Mouse (Mus musculus) hindbrain, embryonic 16.5 days (tissue): Measurements from ENCODE around the gene Gm8237. TPM values are rescaled to one million over a fixed set of nuclear protein-coding genes. Genes with fewer than 3 reads are reported as not detected.
"Not testable (repeated sequence)": the region's sequence is repeated elsewhere in the genome, so short reads cannot be mapped to it uniquely, and the experiment has no call there.

Experiments
- ATAC-seq: fragments of 200-750 bp; cut with Nextera tagmentation; 2 replicates; pipeline ENCODE4 v1.8.0; 2017; ENCODE audit warnings: moderate TSS enrichment, moderate library complexity
- H3K27ac ChIP-seq: fragments of 300-500 bp; sonication (generic); 2 replicates; pipeline ENCODE4 v1.5.1; 2014; ENCODE audit warnings: low read depth, mild to moderate bottlenecking, control low read depth, low read length, moderate library complexity
- H3K27me3 ChIP-seq: fragments of 300-500 bp; sonication (generic); replicated peaks from 2 replicates; pipeline ENCODE4 v1.6.1; 2014; ENCODE audit warnings: low read length; ENCODE audit not compliant: control insufficient read depth, insufficient read depth
- H3K36me3 ChIP-seq: fragments of 300-500 bp; sonication (generic); 2 replicates; pipeline ENCODE4 v1.6.1; 2014; ENCODE audit warnings: mild to moderate bottlenecking, low read length, moderate library complexity, mixed read lengths; ENCODE audit not compliant: control insufficient read depth, insufficient read depth
- H3K4me1 ChIP-seq: fragments of 300-500 bp; sonication (generic); 2 replicates; pipeline ENCODE4 v1.6.1; 2014; ENCODE audit warnings: low read depth, low read length; ENCODE audit not compliant: control insufficient read depth, insufficient read depth
- H3K4me2 ChIP-seq: fragments of 300-500 bp; sonication (generic); 2 replicates; pipeline ENCODE4 v1.6.1; 2014; ENCODE audit warnings: mild to moderate bottlenecking, low read length, control low read depth, moderate library complexity
- H3K4me3 ChIP-seq: fragments of 300-500 bp; sonication (generic); 2 replicates; pipeline ENCODE4 v1.5.1; 2014; ENCODE audit warnings: mild to moderate bottlenecking, low read length, control low read depth, moderate library complexity
- H3K9ac ChIP-seq: fragments of 300-500 bp; sonication (generic); 2 replicates; pipeline ENCODE4 v1.6.1; 2014; ENCODE audit warnings: low read depth, mild to moderate bottlenecking, control low read depth, low read length, moderate library complexity
- H3K9me3 ChIP-seq: fragments of 300-500 bp; sonication (generic); 2 replicates; pipeline ENCODE4 v1.6.1; 2014; ENCODE audit warnings: mild to moderate bottlenecking, low read length, moderate library complexity; ENCODE audit not compliant: control insufficient read depth
- WGBS: fragments of 180-500 bp; shearing (Covaris S2); extraction: QIAGEN DNeasy Blood & Tissue Kit; methylation state at CpG from one replicate; pipeline ENCODE4 v1.1.7; 2014; 5-methylcytosine and 5-hydroxymethylcytosine counted together
- polyA plus RNA-seq: library from polyadenylated mRNA; unstranded; fragments of >200 nt; fragmentation: Nextera tagmentation; extraction: Ambion mirVana; gene quantifications from 2 replicates; pipeline ENCODE4 v1.2.1, GENCODE M21; 2015

Gm8237 gene
- polyA plus RNA-seq = 1.7 and 2.3 TPM in 2 replicates

GRCm38 (mm10) chr14:5880241-5880640 is at the start of gene Gm8237:
Gene Gm8237, minus strand, starts transcription at chr14:5880382.
- not testable (repeated sequence) for H3K27me3 ChIP-seq, H3K36me3 ChIP-seq, H3K4me1 ChIP-seq, H3K9me3 ChIP-seq
- ATAC-seq = peak; percentile 82
- peak within 1 kb of the TSS; percentile 29; the same call in 1 of the 2 replicates for H3K27ac ChIP-seq
- 4% methylated on average over 8 of the region's 22 CpGs for WGBS
- peak within 1 kb of the TSS; percentile 48 for H3K4me3 ChIP-seq
- H3K9ac ChIP-seq = peak within 1 kb of the TSS; percentile 70
- peak within 1 kb of the TSS; percentile 68 for H3K4me2 ChIP-seq

GRCm38 (mm10) chr14:5923276-5923675 is 43.1 kb upstream of the Gm8237 start:
- not testable (repeated sequence) for H3K9me3 ChIP-seq, H3K4me1 ChIP-seq, H3K4me3 ChIP-seq, H3K36me3 ChIP-seq, H3K27ac ChIP-seq, H3K9ac ChIP-seq, ATAC-seq, H3K27me3 ChIP-seq, H3K4me2 ChIP-seq
- 81% methylated on average over 7 of the region's 7 CpGs for WGBS

- WGBS = 69% methylated on average over 4 of the region's 4 CpGs
- H3K9ac ChIP-seq, H3K4me1 ChIP-seq, H3K4me3 ChIP-seq, H3K27ac ChIP-seq, H3K27me3 ChIP-seq, H3K36me3 ChIP-seq, H3K9me3 ChIP-seq, ATAC-seq, H3K4me2 ChIP-seq: not testable (repeated sequence)
Measured at GRCm38 (mm10) chr14:5918330-5918942, 38.3 kb upstream of the Gm8237 start.

GRCm38 (mm10) chr14:5913701-5914100 is 33.5 kb upstream of the Gm8237 start:
- not testable (repeated sequence) for H3K27me3 ChIP-seq, H3K4me3 ChIP-seq, H3K9ac ChIP-seq, H3K36me3 ChIP-seq, ATAC-seq, H3K4me1 ChIP-seq, H3K4me2 ChIP-seq, H3K27ac ChIP-seq, H3K9me3 ChIP-seq
- WGBS = 83% methylated on average over 2 of the region's 2 CpGs

- not testable (repeated sequence) for ATAC-seq, H3K27me3 ChIP-seq, H3K9me3 ChIP-seq, H3K27ac ChIP-seq, H3K36me3 ChIP-seq, H3K4me1 ChIP-seq
- WGBS = under 1% methylated on average over 17 of the region's 28 CpGs
- Histone ChIP-seq H3K4me3 (peak overlapping the region; percentile 48), H3K4me2 (peak overlapping the region; percentile 68), H3K9ac (peak overlapping the region; percentile 70)
Measured at GRCm38 (mm10) chr14:5879791-5880190, 391 bp downstream of the Gm8237 start.

GRCm38 (mm10) chr14:5879136-5879535 is 1.0 kb downstream of the Gm8237 start:
- not testable (repeated sequence) for H3K27me3 ChIP-seq, H3K4me3 ChIP-seq, H3K36me3 ChIP-seq, H3K9me3 ChIP-seq, H3K9ac ChIP-seq, ATAC-seq, H3K4me1 ChIP-seq, H3K27ac ChIP-seq
- WGBS = 12% methylated on average over 4 of the region's 11 CpGs
- peak overlapping the region; percentile 28; the same call in 1 of the 2 replicates for H3K4me2 ChIP-seq

- not testable (repeated sequence) for H3K4me1 ChIP-seq, H3K9ac ChIP-seq, H3K27ac ChIP-seq, H3K4me2 ChIP-seq, ATAC-seq, H3K4me3 ChIP-seq, H3K27me3 ChIP-seq, H3K36me3 ChIP-seq, H3K9me3 ChIP-seq
- 87% methylated on average over 3 of the region's 3 CpGs for WGBS
Measured at GRCm38 (mm10) chr14:5855911-5856310, 24.3 kb downstream of the Gm8237 start.

GRCm38 (mm10) chr14:5830229-5830628 is 50.0 kb downstream of the Gm8237 start, which contains the start of gene Gm3424:
Gene Gm3424, minus strand, starts transcription at chr14:5830329.
- not testable (repeated sequence) for ATAC-seq, H3K9me3 ChIP-seq, H3K4me2 ChIP-seq, H3K4me1 ChIP-seq, H3K27me3 ChIP-seq, H3K36me3 ChIP-seq, H3K9ac ChIP-seq, H3K27ac ChIP-seq, H3K4me3 ChIP-seq
- no CpG with 5 or more reads among the region's 3 CpGs for WGBS

GRCm38 (mm10) chr14:5812699-5813356 is 67.4 kb downstream of the Gm8237 start:
- not testable (repeated sequence) for H3K27me3 ChIP-seq, H3K9ac ChIP-seq, H3K9me3 ChIP-seq, H3K4me3 ChIP-seq, H3K36me3 ChIP-seq, H3K4me2 ChIP-seq, H3K4me1 ChIP-seq, H3K27ac ChIP-seq
- ATAC-seq = peak; percentile 74; the same call in 1 of the 2 replicates
- WGBS = no CpG with 5 or more reads among the region's 47 CpGs
